8 mouse cellular contexts compared by ENCODE assay signal in genomic region chr7:126566094-126566765, GRCm38 (mm10). TPM values are rescaled to one million over a fixed set of nuclear protein-coding genes. Genes with fewer than 3 reads are reported as not detected.
A peak's percentile ranks its signal among the peaks of the same experiment; 100 is the strongest.
DNase-seq lines count a peak whose midpoint lies in the region; ATAC-seq and TF ChIP-seq lines count a peak whose summit lies in the region.

Eif3c (minus strand) TSS chr7:126566411.

- ATAC-seq in erythroid progenitor cell, adult 5-6 weeks (replicated peaks; ENCODE audit: low FRiP score, poor library complexity, severe bottlenecking): peak; percentile 97
- peak; percentile 96 for ATAC-seq in heart, embryonic 12.5 days (ENCODE audit: insufficient number of reproducible peaks, low FRiP score)
- peak; percentile 92 for ATAC-seq in kidney, postnatal 0 days (replicated peaks; ENCODE audit: low FRiP score, low read depth)
- ATAC-seq in liver, embryonic 11.5 days (replicated peaks; ENCODE audit: low FRiP score): peak; percentile 98
- ATAC-seq in stomach, embryonic 14.5 days (ENCODE audit: insufficient number of reproducible peaks, insufficient read depth, low FRiP score, low read depth): peak; percentile 94

- H3K9me3 ChIP-seq in heart, embryonic 12.5 days (replicated peaks): no peaks in the 10 kb centered on the region
- H3K9me3 ChIP-seq in kidney, postnatal 0 days (replicated peaks; ENCODE audit: low read length): no peaks in the 10 kb centered on the region
- no peaks in the 10 kb centered on the region for H3K9me3 ChIP-seq in liver, embryonic 11.5 days (ENCODE audit: control insufficient read depth, low read length)
- no peaks in the 10 kb centered on the region for H3K9me3 ChIP-seq in stomach, embryonic 14.5 days (ENCODE audit: control insufficient read depth, low read depth, low read length)

- H3K4me2 ChIP-seq in heart, embryonic 12.5 days: peak within 1 kb of the TSS; percentile 82
- peak within 1 kb of the TSS; percentile 63 for H3K4me2 ChIP-seq in kidney, postnatal 0 days (ENCODE audit: low read length)
- peak within 1 kb of the TSS; percentile 73 for H3K4me2 ChIP-seq in liver, embryonic 11.5 days
- peak within 1 kb of the TSS; percentile 64 for H3K4me2 ChIP-seq in stomach, embryonic 14.5 days (replicated peaks; ENCODE audit: low read depth, low read length)

- TF ChIP-seq CTCF in kidney, postnatal 0 days (IDR thresholded peaks at IDR 0.05; ENCODE audit: low read depth): no peak

- no peaks in the 10 kb centered on the region for H3K27me3 ChIP-seq in heart, embryonic 12.5 days (replicated peaks)
- H3K27me3 ChIP-seq in kidney, postnatal 0 days (ENCODE audit: insufficient read depth, low read length): no peaks in the 10 kb centered on the region
- no peaks in the 10 kb centered on the region for H3K27me3 ChIP-seq in liver, embryonic 11.5 days (replicated peaks; ENCODE audit: control insufficient read depth, insufficient read depth, low read length)
- H3K27me3 ChIP-seq in stomach, embryonic 14.5 days (ENCODE audit: control insufficient read depth, insufficient read depth, low read length): no peaks in the 10 kb centered on the region

- DNase-seq in CD4-positive, CD25-positive, alpha-beta regulatory T cell, adult 2 months (ENCODE audit: low read depth, low spot score): peak; percentile 92
- DNase-seq in brain, embryonic 18.5 days (ENCODE audit: low read depth, low spot score): peak; percentile 85
- DNase-seq in kidney, postnatal 0 days (ENCODE audit: low spot score): peak; percentile 98
- peak; percentile 86 for DNase-seq in liver, embryonic 11.5 days (ENCODE audit: low spot score)
- DNase-seq in naive thymus-derived CD4-positive, alpha-beta T cell, adult 2 months (ENCODE audit: low read depth): peak; percentile 91

- under 1% methylated on average over 46 of the region's 46 CpGs for WGBS in heart, embryonic 12.5 days
- under 1% methylated on average over 46 of the region's 46 CpGs for WGBS in kidney, postnatal 0 days
- WGBS in liver, embryonic 11.5 days: under 1% methylated on average over 46 of the region's 46 CpGs
- WGBS in stomach, embryonic 14.5 days: under 1% methylated on average over 46 of the region's 46 CpGs

- H3K9ac ChIP-seq in heart, embryonic 12.5 days: peak within 1 kb of the TSS; percentile 81
- peak within 1 kb of the TSS; percentile 90 for H3K9ac ChIP-seq in kidney, postnatal 0 days (ENCODE audit: low read depth, low read length)
- peak within 1 kb of the TSS; percentile 86 for H3K9ac ChIP-seq in liver, embryonic 11.5 days (ENCODE audit: low read depth, low read length)
- peak within 1 kb of the TSS; percentile 80 for H3K9ac ChIP-seq in stomach, embryonic 14.5 days (replicated peaks; ENCODE audit: low read depth, low read length)

- H3K27ac ChIP-seq in heart, embryonic 12.5 days (ENCODE audit: poor library complexity, severe bottlenecking): peak within 1 kb of the TSS; percentile 77
- H3K27ac ChIP-seq in kidney, postnatal 0 days: peak within 1 kb of the TSS; percentile 94
- H3K27ac ChIP-seq in liver, embryonic 11.5 days (ENCODE audit: low read depth, low read length): peak within 1 kb of the TSS; percentile 67
- peak within 1 kb of the TSS; percentile 79; the same call in 1 of the 2 replicates for H3K27ac ChIP-seq in stomach, embryonic 14.5 days (ENCODE audit: low read length)

- peaks cover 36% of the 10 kb centered on the region for H3K36me3 ChIP-seq in heart, embryonic 12.5 days
- peaks cover 30% of the 10 kb centered on the region for H3K36me3 ChIP-seq in kidney, postnatal 0 days (ENCODE audit: insufficient read depth, low read length)
- peaks cover 28% of the 10 kb centered on the region for H3K36me3 ChIP-seq in liver, embryonic 11.5 days (ENCODE audit: control insufficient read depth, insufficient read depth, low read length)
- H3K36me3 ChIP-seq in stomach, embryonic 14.5 days (ENCODE audit: control insufficient read depth, insufficient read depth, low read length): peaks cover 31% of the 10 kb centered on the region

- H3K4me3 ChIP-seq in heart, embryonic 12.5 days: peak within 1 kb of the TSS; percentile 71
- H3K4me3 ChIP-seq in kidney, postnatal 0 days (replicated peaks; ENCODE audit: low read depth, low read length): peak within 1 kb of the TSS; percentile 97
- H3K4me3 ChIP-seq in liver, embryonic 11.5 days (ENCODE audit: low read depth, low read length): peak within 1 kb of the TSS; percentile 95
- peak within 1 kb of the TSS; percentile 98 for H3K4me3 ChIP-seq in stomach, embryonic 14.5 days (ENCODE audit: low read depth, low read length)

- 0 out of 2 replicates have a peak, but pooled peaks cover 5% of the 10 kb centered on the region for H3K4me1 ChIP-seq in heart, embryonic 12.5 days (replicated peaks)
- no peaks in the 10 kb centered on the region for H3K4me1 ChIP-seq in kidney, postnatal 0 days (replicated peaks; ENCODE audit: insufficient read depth, low read length)
- H3K4me1 ChIP-seq in liver, embryonic 11.5 days (replicated peaks; ENCODE audit: control insufficient read depth, insufficient read depth, low read length): peaks cover 6% of the 10 kb centered on the region; the same call in 1 of the 2 replicates
- no peaks in the 10 kb centered on the region for H3K4me1 ChIP-seq in stomach, embryonic 14.5 days (ENCODE audit: control insufficient read depth, insufficient read depth, low read length)

RNA-seq across cellular contexts. Expression of gene Eif3c, which starts in this region (rescaled TPM):
- total RNA-seq in erythroid progenitor cell, adult 5-6 weeks (2015; ENCODE audit: low replicate concordance): 42.3 and 63.8 TPM in 2 replicates
- total RNA-seq in erythroid progenitor cell, adult 5-6 weeks (2017; ENCODE audit: low replicate concordance): 77.8 and 113 TPM in 2 replicates
- polyA plus RNA-seq in heart, embryonic 12.5 days (2016; fragmentation: Nextera tagmentation; extraction: Ambion mirVana): 148 and 151 TPM in 2 replicates
- polyA plus RNA-seq in kidney, postnatal 0 days (2015; fragmentation: Nextera tagmentation; extraction: Ambion mirVana): 213 and 217 TPM in 2 replicates
- polyA plus RNA-seq in liver, embryonic 11.5 days (2014; fragmentation: Nextera tagmentation; extraction: Ambion mirVana): 195 and 201 TPM in 2 replicates
- 163 and 172 TPM in 2 replicates for polyA plus RNA-seq in stomach, embryonic 14.5 days (2014; fragmentation: Nextera tagmentation; extraction: Ambion mirVana)

Comparison
In these comparisons a context has a peak if more than half of its experiments do, and no peak if none do; other contexts are left out.
1. Peak in every context shown above with its lines: DNase-seq, ATAC-seq, H3K4me3 ChIP-seq and H3K27ac ChIP-seq.